Mouse (Mus musculus) midbrain, embryonic 12.5 days (tissue): ENCODE data around the gene Cfi. TPM values are rescaled to one million over a fixed set of nuclear protein-coding genes. Genes with fewer than 3 reads are reported as not detected.

Experiments
- ATAC-seq: fragments of 200-750 bp; cut with Nextera tagmentation; 2 replicates; pipeline ENCODE4 v1.8.0; 2017; ENCODE audit warnings: low read depth, moderate TSS enrichment, moderate library complexity; ENCODE audit not compliant: low FRiP score
- H3K27ac ChIP-seq: fragments of 300-500 bp; sonication (generic); replicated peaks from 2 replicates; pipeline ENCODE4 v1.5.1; 2016; ENCODE audit warnings: mild to moderate bottlenecking
- H3K27me3 ChIP-seq: fragments of 300-500 bp; sonication (generic); 2 replicates; pipeline ENCODE4 v1.6.1; 2016; ENCODE audit warnings: mild to moderate bottlenecking
- H3K36me3 ChIP-seq: fragments of 300-500 bp; sonication (generic); 2 replicates; pipeline ENCODE4 v1.6.1; 2016
- H3K4me1 ChIP-seq: fragments of 300-500 bp; sonication (generic); 2 replicates; pipeline ENCODE4 v1.6.1; 2016
- H3K4me2 ChIP-seq: fragments of 300-500 bp; sonication (generic); replicated peaks from 2 replicates; pipeline ENCODE4 v1.6.1; 2016; ENCODE audit warnings: mild to moderate bottlenecking, moderate library complexity
- H3K4me3 ChIP-seq: fragments of 300-500 bp; sonication (generic); 2 replicates; pipeline ENCODE4 v1.5.1; 2016; ENCODE audit warnings: mild to moderate bottlenecking
- H3K9ac ChIP-seq: fragments of 300-500 bp; sonication (generic); replicated peaks from 2 replicates; pipeline ENCODE4 v1.6.1; 2016; ENCODE audit warnings: mild to moderate bottlenecking, moderate library complexity
- H3K9me3 ChIP-seq: fragments of 300-500 bp; sonication (generic); 2 replicates; pipeline ENCODE4 v1.6.1; 2016; ENCODE audit warnings: mild to moderate bottlenecking
- WGBS: fragments of 180-500 bp; shearing (Covaris S2); methylation state at CpG from one replicate; pipeline ENCODE4 v1.1.7; 2016; 5-methylcytosine and 5-hydroxymethylcytosine counted together
- polyA plus RNA-seq: library from polyadenylated mRNA; unstranded; fragments of >200 nt; fragmentation: Nextera tagmentation; extraction: Ambion mirVana; gene quantifications from 2 replicates; pipeline ENCODE4 v1.2.1, GENCODE M21; 2016

Cfi gene
- polyA plus RNA-seq, 1 experiment from 2014 or later, result 0.14 TPM

GRCm38 (mm10) chr3:129903866-129904265 lies 68.2 kb downstream of the Cfi start:
- Histone ChIP-seq H3K9ac (no peak overlapping the region), H3K4me2 (no peak overlapping the region)
- no peak for ATAC-seq

GRCm38 (mm10) chr3:129904381-129905132 lies 68.9 kb downstream of the Cfi start:
- H3K36me3 ChIP-seq, result peaks cover 14% of the 10 kb centered on the region
- no peak overlapping the region for H3K4me2 ChIP-seq
- 90% methylated on average over 7 of the region's 7 CpGs for WGBS
- no peak for ATAC-seq
- H3K27me3 ChIP-seq, result 0 out of 2 replicates have a peak, but pooled peaks cover 4% of the 10 kb centered on the region
- no peak overlapping the region for H3K4me3 ChIP-seq
- H3K9ac ChIP-seq, result no peak overlapping the region
- H3K4me1 ChIP-seq, result peaks cover 13% of the 10 kb centered on the region
- H3K27ac ChIP-seq, result no peak overlapping the region
- H3K9me3 ChIP-seq, result no peaks in the 10 kb centered on the region

More at GRCm38 (mm10) chr3:129903866-129904265, 68.2 kb downstream of the Cfi start:
- Histone ChIP-seq H3K9me3 (no peaks in the 10 kb centered on the region), H3K36me3 (0 out of 2 replicates have a peak, but pooled peaks cover 9% of the 10 kb centered on the region), H3K4me1 (peaks cover 13% of the 10 kb centered on the region), H3K4me3 (no peak overlapping the region), H3K27ac (no peak overlapping the region), H3K27me3 (0 out of 2 replicates have a peak, but pooled peaks cover 4% of the 10 kb centered on the region)
- WGBS, result 85% methylated on average over 8 of the region's 8 CpGs

GRCm38 (mm10) chr3:129912025-129912424 lies 76.3 kb downstream of the Cfi start:
- Histone ChIP-seq H3K9ac (no peak overlapping the region), H3K27ac (no peak overlapping the region), H3K27me3 (no peaks in the 10 kb centered on the region), H3K4me2 (no peak overlapping the region), H3K36me3 (peaks cover 33% of the 10 kb centered on the region), H3K4me1 (no peaks in the 10 kb centered on the region), H3K4me3 (no peak overlapping the region), H3K9me3 (no peaks in the 10 kb centered on the region)
- WGBS, result 94% methylated on average over 14 of the region's 14 CpGs
- no peak for ATAC-seq

GRCm38 (mm10) chr3:129913241-129913640 lies 77.6 kb downstream of the Cfi start:
- H3K27ac ChIP-seq, result no peak overlapping the region
- WGBS, result 95% methylated on average over 13 of the region's 13 CpGs
- no peak overlapping the region for H3K4me3 ChIP-seq
- no peak overlapping the region for H3K9ac ChIP-seq
- H3K9me3 ChIP-seq, result no peaks in the 10 kb centered on the region
- no peak for ATAC-seq
- H3K27me3 ChIP-seq, result no peaks in the 10 kb centered on the region
- H3K4me2 ChIP-seq, result no peak overlapping the region
- H3K36me3 ChIP-seq, result peaks cover 30% of the 10 kb centered on the region
- H3K4me1 ChIP-seq, result no peaks in the 10 kb centered on the region

GRCm38 (mm10) chr3:129917424-129917823 lies 81.7 kb downstream of the Cfi start:
- Histone ChIP-seq H3K9ac (no peak overlapping the region), H3K27me3 (no peaks in the 10 kb centered on the region), H3K4me2 (no peak overlapping the region), H3K9me3 (no peaks in the 10 kb centered on the region), H3K4me3 (no peak overlapping the region), H3K27ac (no peak overlapping the region), H3K36me3 (peaks cover 4% of the 10 kb centered on the region; the same call in 1 of the 2 replicates), H3K4me1 (no peaks in the 10 kb centered on the region)
- no peak for ATAC-seq
- 86% methylated on average over 3 of the region's 3 CpGs for WGBS

- H3K9ac ChIP-seq, result no peak overlapping the region
- no peaks in the 10 kb centered on the region for H3K27me3 ChIP-seq
- 15% methylated on average over 13 of the region's 13 CpGs for WGBS
- no peaks in the 10 kb centered on the region for H3K9me3 ChIP-seq
- peak; percentile 74; the same call in 1 of the 2 replicates for ATAC-seq
- no peak overlapping the region for H3K27ac ChIP-seq
- no peak overlapping the region for H3K4me3 ChIP-seq
- H3K36me3 ChIP-seq, result peaks cover under 1% of the 10 kb centered on the region; the same call in 1 of the 2 replicates
- no peak overlapping the region for H3K4me2 ChIP-seq
- H3K4me1 ChIP-seq, result no peaks in the 10 kb centered on the region
Measured at GRCm38 (mm10) chr3:129918434-129918833, 82.8 kb downstream of the Cfi start.

GRCm38 (mm10) chr3:129923581-129923980 lies 87.9 kb downstream of the Cfi start:
- WGBS, result 88% methylated on average over 7 of the region's 7 CpGs
- no peaks in the 10 kb centered on the region for H3K4me1 ChIP-seq
- no peaks in the 10 kb centered on the region for H3K36me3 ChIP-seq
- no peak overlapping the region for H3K4me3 ChIP-seq
- no peak overlapping the region for H3K4me2 ChIP-seq
- no peak overlapping the region for H3K9ac ChIP-seq
- no peak for ATAC-seq
- no peak overlapping the region for H3K27ac ChIP-seq
- peaks cover 3% of the 10 kb centered on the region; the same call in 1 of the 2 replicates for H3K9me3 ChIP-seq
- H3K27me3 ChIP-seq, result no peaks in the 10 kb centered on the region

Other genes with a start within 250 kb of the Cfi start
- gene Egf, start 80.6 kb upstream of the Cfi start, polyA plus RNA-seq, result 1.9 and 2.1 TPM in 2 replicates
- gene Lrit3, start 31.9 kb upstream of the Cfi start, polyA plus RNA-seq, result not detected in 2 replicates
- not detected in 2 replicates for gene Rrh, start 13.3 kb upstream of the Cfi start, polyA plus RNA-seq
- 86.2 and 89.3 TPM in 2 replicates for gene Gar1, start 4.5 kb upstream of the Cfi start, polyA plus RNA-seq
- gene Pla2g12a, start 42.7 kb downstream of the Cfi start, polyA plus RNA-seq, result 22.6 and 23.0 TPM in 2 replicates
- gene Casp6, start 65.5 kb downstream of the Cfi start, polyA plus RNA-seq, result 56.3 and 57.7 TPM in 2 replicates
- 3.6 and 4.2 TPM in 2 replicates for gene Mcub, start 134.3 kb downstream of the Cfi start, polyA plus RNA-seq
- gene Sec24b, start 225.7 kb downstream of the Cfi start, polyA plus RNA-seq, result 35.6 and 37.2 TPM in 2 replicates